Mouse (Mus musculus): ENCODE measurements around the gene A930017K11Rik. TPM values are rescaled to one million over a fixed set of nuclear protein-coding genes. Genes with fewer than 3 reads are reported as not detected.

The A930017K11Rik gene
- total RNA-seq, 2 experiments from 2014 or later = not detected

Other genes starting within 250 kb of the A930017K11Rik start
- 10 to 100 TPM in 1 of 2 experiments, 1 to 10 TPM in 1; 9.9 to 16.3 TPM for gene Gng13, start 235.4 kb downstream of the A930017K11Rik start, total RNA-seq (2021)
- 1 to 10 TPM; 4.3 to 5.8 TPM for gene Chtf18, start 225.1 kb downstream of the A930017K11Rik start, total RNA-seq (2021)
- 10 to 100 TPM; 21.1 to 25.4 TPM for gene Rpusd1, start 224.9 kb downstream of the A930017K11Rik start, total RNA-seq (2021)
- gene Mslnl, start 216.5 kb downstream of the A930017K11Rik start, total RNA-seq (2021) = not detected
- 1 to 10 TPM; 3.0 to 3.9 TPM for gene Msln, start 198.2 kb downstream of the A930017K11Rik start, total RNA-seq (2021)
- 10 to 100 TPM; 24.1 to 25.1 TPM for gene Narfl, start 178.8 kb downstream of the A930017K11Rik start, total RNA-seq (2021)
- 10 to 100 TPM; 82.0 to 98.4 TPM for gene Haghl, start 166.9 kb downstream of the A930017K11Rik start, total RNA-seq (2021)
- gene Ccdc78, start 166.0 kb downstream of the A930017K11Rik start, total RNA-seq (2021) = not detected
- gene Fam173a, start 159.7 kb downstream of the A930017K11Rik start, total RNA-seq (2021) = 10 to 100 TPM; 50.6 to 61.1 TPM
- not detected for gene AC134908.4, start 156.9 kb downstream of the A930017K11Rik start, total RNA-seq (2021)
- gene Metrn, start 155.4 kb downstream of the A930017K11Rik start, total RNA-seq (2021) = 10 to 100 TPM; 45.8 to 56.7 TPM
- 100 to 1,000 TPM; 130 to 132 TPM for gene Fbxl16, start 143.5 kb downstream of the A930017K11Rik start, total RNA-seq (2021)
- 10 to 100 TPM; 25.2 to 26.5 TPM for gene Wdr24, start 128.9 kb downstream of the A930017K11Rik start, total RNA-seq (2021)
- 10 to 100 TPM; 54.8 to 55.1 TPM for gene Jmjd8, start 123.7 kb downstream of the A930017K11Rik start, total RNA-seq (2021)
- 100 to 1,000 TPM; 162 to 171 TPM for gene Stub1, start 119.2 kb downstream of the A930017K11Rik start, total RNA-seq (2021)
- gene Rhbdl1, start 115.3 kb downstream of the A930017K11Rik start, total RNA-seq (2021) = 10 to 100 TPM; 58.5 to 61.5 TPM
- 10 to 100 TPM; 22.7 to 26.6 TPM for gene Gm20683, start 110.8 kb downstream of the A930017K11Rik start, total RNA-seq (2021)
- gene Rhot2, start 107.7 kb downstream of the A930017K11Rik start, total RNA-seq (2021) = 10 to 100 TPM; 58.5 to 65.2 TPM
- gene Wdr90, start 91.1 kb downstream of the A930017K11Rik start, total RNA-seq (2021) = 10 to 100 TPM; 37.4 to 39.4 TPM
- gene Mcrip2, start 83.8 kb downstream of the A930017K11Rik start, total RNA-seq (2021) = 10 to 100 TPM; 16.7 to 18.3 TPM
- 10 to 100 TPM; 24.1 to 25.8 TPM for gene Mettl26, start 77.5 kb downstream of the A930017K11Rik start, total RNA-seq (2021)
- gene Wfikkn1, start 71.7 kb downstream of the A930017K11Rik start, total RNA-seq (2021) = 1 to 10 TPM; 1.3 to 2.2 TPM
- 10 to 100 TPM; 47.0 to 47.2 TPM for gene Rab40c, start 32.8 kb downstream of the A930017K11Rik start, total RNA-seq (2021)
- gene Pigq, start 7.6 kb downstream of the A930017K11Rik start, total RNA-seq (2021) = 100 to 1,000 TPM in 1 of 2 experiments, 10 to 100 TPM in 1; 87.1 to 104 TPM
- gene Nhlrc4, start 7.6 kb downstream of the A930017K11Rik start, total RNA-seq (2021) = not detected
- 10 to 100 TPM; 42.2 to 45.9 TPM for gene Capn15, start 33.2 kb upstream of the A930017K11Rik start, total RNA-seq (2021)
- 10 to 100 TPM; 79.6 to 82.5 TPM for gene Rab11fip3, start 117.0 kb upstream of the A930017K11Rik start, total RNA-seq (2021)
- 10 to 100 TPM; 21.7 to 24.3 TPM for gene Decr2, start 137.8 kb upstream of the A930017K11Rik start, total RNA-seq (2021)
- gene Nme4, start 143.0 kb upstream of the A930017K11Rik start, total RNA-seq (2021) = 1 to 10 TPM; 8.9 to 9.6 TPM
- gene Tmem8, start 160.7 kb upstream of the A930017K11Rik start, total RNA-seq (2021) = 1 to 10 TPM; 7.0 to 7.7 TPM
- 10 to 100 TPM; 74.2 to 80.5 TPM for gene Mrpl28, start 170.9 kb upstream of the A930017K11Rik start, total RNA-seq (2021)
- 10 to 100 TPM; 37.5 to 37.8 TPM for gene Axin1, start 186.1 kb upstream of the A930017K11Rik start, total RNA-seq (2021)
- under 1 TPM; 0.40 to 0.80 TPM for gene Pdia2, start 246.5 kb upstream of the A930017K11Rik start, total RNA-seq (2021)

Data from left cerebral cortex, postnatal 4 days (tissue).